ENCODE assay signal across 17 mouse cellular contexts in the genomic region with DNA sequence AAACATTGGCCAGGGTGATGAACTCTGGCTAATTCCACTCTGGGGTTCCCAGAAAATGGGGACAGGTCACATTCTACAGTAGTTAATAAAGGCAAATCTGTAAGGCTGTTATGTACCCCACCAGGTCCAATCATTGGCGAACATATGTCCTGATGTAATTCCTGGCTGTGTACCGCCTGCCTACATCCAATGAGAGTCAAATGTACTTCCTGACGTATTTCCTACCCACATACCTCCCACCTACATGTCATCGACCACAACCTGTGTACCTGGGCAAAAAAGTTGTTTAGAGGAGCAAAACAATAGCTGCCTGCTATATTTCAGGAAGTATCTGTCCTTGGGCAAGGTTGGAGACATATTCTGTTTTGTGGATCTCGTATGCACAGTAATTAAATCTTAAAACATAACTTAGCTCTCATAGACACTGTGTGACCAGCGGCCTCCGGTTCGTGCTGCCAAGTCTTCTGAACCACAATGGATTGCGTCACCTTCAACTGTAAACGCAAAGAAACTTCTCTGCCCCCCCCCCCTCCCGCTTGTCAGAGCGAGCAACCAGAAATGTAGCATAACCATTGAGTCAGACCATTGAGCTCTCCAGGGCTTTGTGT.
DNase-seq lines count a peak whose midpoint lies in the region; ATAC-seq lines count a peak whose summit lies in the region.
"Had no signal": no experiment of that assay in that cellular context is flagged by ENCODE, and none has a peak within 500 bp of the region (broad histone marks: within the 10 kb centered on the region; RNA-seq: fewer than 3 reads in every experiment).

No protein-coding gene starts in this region.

- H3K4me3 ChIP-seq in lung, embryonic 16.5 days (ENCODE audit: low read length) = no peak overlapping the region
- H3K4me3 ChIP-seq: heart, embryonic 12.5 days; hindbrain, embryonic 12.5 days; layer of hippocampus, adult 2 months; neural tube, embryonic 15.5 days had no signal

- peak; percentile 79 for ATAC-seq in lung, embryonic 16.5 days (ENCODE audit: low read depth)
- ATAC-seq: midbrain, embryonic 16.5 days had no signal

- peaks cover 5% of the 10 kb centered on the region for H3K4me1 ChIP-seq in lung, embryonic 16.5 days (replicated peaks; ENCODE audit: control insufficient read depth, insufficient read depth, low read length)
- H3K4me1 ChIP-seq: heart, embryonic 12.5 days; hindbrain, embryonic 12.5 days; neural tube, embryonic 15.5 days had no signal

- H3K4me2 ChIP-seq in lung, embryonic 16.5 days (ENCODE audit: low read depth, low read length) = no peak overlapping the region
- H3K4me2 ChIP-seq: heart, embryonic 12.5 days; hindbrain, embryonic 12.5 days; neural tube, embryonic 15.5 days had no signal

- peak; percentile 34 for DNase-seq in CD4-positive, CD25-positive, alpha-beta regulatory T cell, adult 2 months (ENCODE audit: low read depth, low spot score)
- DNase-seq in T-cell, adult 2 months (ENCODE audit: low spot score) = peak; percentile 79
- DNase-seq in natural killer cell, adult 2 months (ENCODE audit: low spot score in 2 of 2) = peak; percentile 62 to 67
- no peak for DNase-seq in testis, postnatal 10 days (ENCODE audit: low spot score)
- no peak for DNase-seq in thymus, postnatal 4 days
- no peak for DNase-seq in cerebellum, postnatal 4 days (ENCODE audit: low spot score in 2 of 2)
- DNase-seq: cerebellum, postnatal 25 days; gastrocnemius, postnatal 10 days; right cerebral cortex, postnatal 14 days; thymus, postnatal 25 days had no signal

- no peak overlapping the region for H3K9ac ChIP-seq in lung, embryonic 16.5 days (ENCODE audit: low read length)
- H3K9ac ChIP-seq: heart, embryonic 12.5 days; hindbrain, embryonic 12.5 days; liver, embryonic 14.5 days; neural tube, embryonic 15.5 days had no signal

- H3K27me3 ChIP-seq in lung, embryonic 16.5 days (ENCODE audit: control insufficient read depth, insufficient read depth, low read depth, low read length) = no peaks in the 10 kb centered on the region
- H3K27me3 ChIP-seq: heart, embryonic 12.5 days; hindbrain, embryonic 12.5 days; neural tube, embryonic 15.5 days had no signal

- no peaks in the 10 kb centered on the region for H3K9me3 ChIP-seq in lung, embryonic 16.5 days (ENCODE audit: control insufficient read depth, low read length)
- H3K9me3 ChIP-seq: heart, embryonic 12.5 days; hindbrain, embryonic 12.5 days; neural tube, embryonic 15.5 days had no signal

- 60% methylated on average over 12 of the region's 12 CpGs for WGBS in lung, embryonic 16.5 days

- peaks cover 5% of the 10 kb centered on the region for H3K36me3 ChIP-seq in lung, embryonic 16.5 days (ENCODE audit: control insufficient read depth, insufficient read depth, low read length)
- H3K36me3 ChIP-seq: hindbrain, embryonic 12.5 days; neural tube, embryonic 15.5 days had no signal

- H3K27ac ChIP-seq in lung, embryonic 16.5 days (ENCODE audit: low read length) = peak overlapping the region; percentile 42; the same call in 1 of the 2 replicates
- H3K27ac ChIP-seq: hindbrain, embryonic 12.5 days; layer of hippocampus, adult 2 months; liver, embryonic 14.5 days; neural tube, embryonic 15.5 days had no signal

Comparison
In these comparisons a context has a peak if more than half of its experiments do, and no peak if none do; other contexts are left out.
1. DNase-seq: peak in CD4-positive, CD25-positive, alpha-beta regulatory T cell, adult 2 months (single experiment), T-cell, adult 2 months (single experiment) and natural killer cell, adult 2 months (2 of 2); none in testis, postnatal 10 days (single experiment), thymus, postnatal 4 days (single experiment) and cerebellum, postnatal 4 days (0 of 2).